Mouse (Mus musculus) brain, embryonic 14.5 days (tissue): ENCODE measurements around the gene 4921509C19Rik. TPM values are rescaled to one million over a fixed set of nuclear protein-coding genes. Genes with fewer than 3 reads are reported as not detected.
"Not testable (repeated sequence)": the region's sequence is repeated elsewhere in the genome, so short reads cannot be mapped to it uniquely, and the experiment has no call there.

Experiments
- DNase-seq: peaks from one replicate; pipeline ENCODE4 v3.0.0-alpha.2; 2011; ENCODE audit warnings: low read depth
- CTCF ChIP-seq: fragments of 200-500 bp; IDR thresholded peaks from 2 replicates; pipeline ENCODE4 v1.5.1; 2012; ENCODE audit warnings: inconsistent platforms, mild to moderate bottlenecking, moderate library complexity, borderline replicate concordance; ENCODE audit not compliant: insufficient read depth, insufficient read length; ENCODE audit errors: extremely low read depth
- POLR2A ChIP-seq: fragments of 200-500 bp; IDR thresholded peaks from 2 replicates; pipeline ENCODE4 v1.6.1; 2012; ENCODE audit warnings: mild to moderate bottlenecking, inconsistent platforms, borderline replicate concordance; ENCODE audit not compliant: poor library complexity, insufficient read depth, insufficient read length, severe bottlenecking; ENCODE audit errors: extremely low read depth
- polyA plus RNA-seq: library from polyadenylated mRNA; depleted of rRNA; stranded (reverse); fragments of >200 nt; gene quantifications from 2 replicates; pipeline ENCODE4 v1.2.3, GENCODE M21; 2012; rRNA removed

The 4921509C19Rik gene
- polyA plus RNA-seq = not detected in 2 replicates

- DNase-seq = not testable (repeated sequence)
These were observed at the start of gene 4921509C19Rik for GRCm38 (mm10) chr2:151476053-151476452. 4921509C19Rik (minus strand) TSS chr2:151476153.

- TF ChIP-seq CTCF (no peak), POLR2A (no peak)
- no peak for DNase-seq
These were observed 49.6 kb upstream of the 4921509C19Rik start for GRCm38 (mm10) chr2:151525520-151525919.

- peak; percentile 14 for DNase-seq
- TF ChIP-seq POLR2A (no peak), CTCF (no peak)
These were observed 48.5 kb upstream of the 4921509C19Rik start for GRCm38 (mm10) chr2:151524324-151525041.

- TF ChIP-seq POLR2A = no peak
- TF ChIP-seq CTCF = no peak
- DNase-seq = no peak
These were observed 43.0 kb upstream of the 4921509C19Rik start for GRCm38 (mm10) chr2:151519000-151519399.

GRCm38 (mm10) chr2:151513525-151514285 is 37.8 kb upstream of the 4921509C19Rik start:
- TF ChIP-seq CTCF (no peak), POLR2A (no peak)
- peak; percentile 16 for DNase-seq

- DNase-seq = peak; percentile 79
- TF ChIP-seq CTCF (no peak), POLR2A (no peak)
These were observed 36.2 kb upstream of the 4921509C19Rik start for GRCm38 (mm10) chr2:151512199-151512598.

GRCm38 (mm10) chr2:151504226-151504625 is 28.3 kb upstream of the 4921509C19Rik start:
- no peak for DNase-seq

GRCm38 (mm10) chr2:151500442-151501007 is 24.6 kb upstream of the 4921509C19Rik start:
- DNase-seq = no peak
- TF ChIP-seq POLR2A (no peak), CTCF (no peak)

More at GRCm38 (mm10) chr2:151504226-151504625, 28.3 kb upstream of the 4921509C19Rik start:
- TF ChIP-seq CTCF (0 out of 2 replicates have a peak, but pooled peaks have one; percentile 12), POLR2A (no peak)

- TF ChIP-seq CTCF (no peak), POLR2A (no peak)
- DNase-seq = no peak
These were observed 22.4 kb upstream of the 4921509C19Rik start for GRCm38 (mm10) chr2:151498358-151498757.

GRCm38 (mm10) chr2:151494035-151494803 is 18.3 kb upstream of the 4921509C19Rik start, which contains the start of gene Nsfl1c:
Nsfl1c (plus strand) TSS chr2:151494182.
- peak; percentile 98 for DNase-seq
- TF ChIP-seq CTCF (peak; percentile 93), POLR2A (peak; percentile 75; the same call in 1 of the 2 replicates)

GRCm38 (mm10) chr2:151486496-151486895 is 10.5 kb upstream of the 4921509C19Rik start:
- DNase-seq = no peak
- TF ChIP-seq CTCF (no peak), POLR2A (no peak)

GRCm38 (mm10) chr2:151434971-151435370 is 41.0 kb downstream of the 4921509C19Rik start:
- DNase-seq = not testable (repeated sequence)

GRCm38 (mm10) chr2:151434203-151434602 is 41.8 kb downstream of the 4921509C19Rik start:
- not testable (repeated sequence) for DNase-seq
